Mouse (Mus musculus) effector memory CD4-positive, alpha-beta T cell, adult 7 months (primary cell): Measurements from ENCODE around the gene Soat2. TPM values are rescaled to one million over a fixed set of nuclear protein-coding genes. Genes with fewer than 3 reads are reported as not detected.

ENCODE experiments used
- polyA plus RNA-seq: library from polyadenylated mRNA; unstranded; fragments of 100-300 nt; shearing (Covaris generic); gene quantifications from one replicate; pipeline ENCODE4 v1.2.1, GENCODE M21; 2017

Gene Soat2
- 9.5 TPM for polyA plus RNA-seq

GRCm38 (mm10) chr15:102150301-102151135 lies at the start of gene Soat2:
Gene Soat2 (plus strand): TSS chr15:102150526.

GRCm38 (mm10) chr15:102136129-102136758 lies 14.1 kb upstream of the Soat2 start, which contains the start of gene Spryd3:
Gene Spryd3 (minus strand): TSS chr15:102136234.

DNA sequence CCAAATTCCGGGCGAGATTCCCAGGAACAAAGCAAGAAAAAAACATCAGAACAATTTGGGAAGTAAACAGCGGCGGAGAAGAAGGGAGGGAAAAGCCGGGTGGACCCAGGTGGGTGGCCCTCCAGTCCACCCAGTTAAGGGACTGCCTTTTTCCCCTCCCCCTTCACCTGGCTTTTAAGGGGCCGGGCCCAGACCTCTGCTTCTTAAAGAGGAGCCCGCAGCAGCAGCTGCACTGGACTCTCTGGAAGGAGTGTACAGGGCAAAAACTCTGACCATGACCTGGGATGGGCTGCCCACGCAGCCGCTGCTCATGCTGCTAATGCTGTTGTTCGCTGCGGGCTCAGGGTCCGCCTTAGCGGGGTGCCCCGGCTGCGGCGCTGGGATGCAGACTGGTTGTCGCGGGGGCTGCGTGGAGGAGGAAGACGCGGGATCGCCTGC lies 6.0 kb upstream of the Soat2 start, which contains the start of gene Igfbp6:
Igfbp6 (plus strand) TSS at position 89 of the 438 bp plus-strand sequence.

GRCm38 (mm10) chr15:102202971-102203834 lies 52.9 kb downstream of the Soat2 start, which contains the start of gene Zfp740:
Gene Zfp740 (plus strand): TSS chr15:102203249.

DNA sequence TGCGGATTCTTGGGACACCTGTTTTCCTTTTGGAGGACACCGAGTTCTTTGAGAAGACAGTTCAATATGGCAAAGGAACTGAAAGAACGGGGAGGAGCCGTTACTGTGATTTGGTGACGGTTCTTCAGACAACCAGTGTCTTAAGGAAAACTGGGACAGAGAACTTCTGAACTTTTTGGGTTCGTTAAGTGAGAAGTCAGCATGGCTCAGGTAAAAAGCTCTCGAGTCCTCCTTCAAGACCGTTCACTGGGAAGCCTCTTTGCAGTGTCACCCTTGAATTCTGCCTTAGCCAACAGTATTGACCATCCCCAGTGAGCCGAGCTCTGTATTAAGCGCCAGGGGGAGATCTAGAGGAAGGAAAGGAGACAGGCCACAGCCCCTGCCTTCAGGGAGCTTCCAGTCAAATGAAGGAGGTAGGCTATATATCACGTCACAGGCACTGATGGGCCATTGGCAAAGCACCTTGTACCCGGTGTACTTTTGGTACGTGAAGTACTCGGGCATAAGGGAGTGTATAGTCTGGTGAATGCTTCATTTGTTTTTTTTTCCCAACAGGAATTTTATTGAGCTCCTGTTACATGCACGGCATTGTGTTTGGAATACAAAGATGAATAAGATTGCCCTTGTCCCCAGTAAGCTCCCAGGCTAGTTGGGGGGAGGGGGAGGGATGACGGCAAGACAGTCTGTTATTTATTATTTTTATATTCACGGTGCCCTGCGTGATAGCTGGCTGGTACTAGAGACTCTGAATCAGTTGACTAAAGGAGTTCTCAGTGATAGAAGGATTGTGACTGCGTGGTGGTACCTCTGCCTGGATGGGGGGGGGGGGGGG lies 54.6 kb downstream of the Soat2 start, which contains the start of gene Csad:
Csad (minus strand) TSS at position 51 of the 832 bp plus-strand sequence.

Other genes with a start within 250 kb of the Soat2 start
- not detected for gene Krt4, start 225.8 kb upstream of the Soat2 start, polyA plus RNA-seq
- gene Krt79, start 210.2 kb upstream of the Soat2 start, polyA plus RNA-seq = 0.89 TPM
- not detected for gene Krt78, start 196.2 kb upstream of the Soat2 start, polyA plus RNA-seq
- 0.69 TPM for gene Krt8, start 146.0 kb upstream of the Soat2 start, polyA plus RNA-seq
- gene Krt18, start 122.3 kb upstream of the Soat2 start, polyA plus RNA-seq = 0.39 TPM
- 80.1 TPM for gene Eif4b, start 76.8 kb upstream of the Soat2 start, polyA plus RNA-seq
- 4.6 TPM for gene Tns2, start 50.1 kb upstream of the Soat2 start, polyA plus RNA-seq
- 46.8 TPM for gene Spryd3, start 14.3 kb upstream of the Soat2 start, polyA plus RNA-seq
- gene Igfbp6, start 6.2 kb upstream of the Soat2 start, polyA plus RNA-seq = 0.80 TPM
- gene Zfp740, start 52.7 kb downstream of the Soat2 start, polyA plus RNA-seq = 74.4 TPM
- gene Csad, start 54.2 kb downstream of the Soat2 start, polyA plus RNA-seq = 8.5 TPM
- 1,327 TPM for gene Itgb7, start 81.4 kb downstream of the Soat2 start, polyA plus RNA-seq
- gene Rarg, start 107.0 kb downstream of the Soat2 start, polyA plus RNA-seq = 18.4 TPM
- 0.40 TPM for gene Gm9918, start 120.0 kb downstream of the Soat2 start, polyA plus RNA-seq
- 40.0 TPM for gene Mfsd5, start 128.9 kb downstream of the Soat2 start, polyA plus RNA-seq
- 1.2 TPM for gene Espl1, start 145.7 kb downstream of the Soat2 start, polyA plus RNA-seq
- 421 TPM for gene Pfdn5, start 175.6 kb downstream of the Soat2 start, polyA plus RNA-seq
- gene Myg1, start 181.2 kb downstream of the Soat2 start, polyA plus RNA-seq = 49.8 TPM
- gene Aaas, start 200.2 kb downstream of the Soat2 start, polyA plus RNA-seq = 42.9 TPM
- not detected for gene Sp7, start 216.7 kb downstream of the Soat2 start, polyA plus RNA-seq